Mouse (Mus musculus) small intestine, adult 2 months (tissue): ENCODE data around the gene Qrich2. TPM values are rescaled to one million over a fixed set of nuclear protein-coding genes. Genes with fewer than 3 reads are reported as not detected.

ENCODE experiments used
- H3K27ac ChIP-seq: fragments of 200-500 bp; 2 replicates; pipeline ENCODE4 v1.5.1; 2012; ENCODE audit warnings: low read depth, low read length, control low read depth, inconsistent platforms; ENCODE audit not compliant: insufficient read depth
- H3K27me3 ChIP-seq: fragments of 200-500 bp; 2 replicates; pipeline ENCODE4 v1.6.1; 2012; ENCODE audit warnings: mild to moderate bottlenecking, moderate library complexity, low read length, inconsistent platforms; ENCODE audit not compliant: control insufficient read depth, insufficient read depth
- H3K36me3 ChIP-seq: fragments of 200-500 bp; 2 replicates; pipeline ENCODE4 v1.6.1; 2012; ENCODE audit warnings: mild to moderate bottlenecking, low read length, control low read depth, inconsistent platforms; ENCODE audit not compliant: control insufficient read depth, insufficient read depth
- H3K4me1 ChIP-seq: fragments of 200-500 bp; 2 replicates; pipeline ENCODE4 v1.6.1; 2012; ENCODE audit warnings: low read length, inconsistent platforms, mixed read lengths; ENCODE audit not compliant: control insufficient read depth, insufficient read depth, insufficient read length
- H3K4me3 ChIP-seq: fragments of 200-500 bp; 2 replicates; pipeline ENCODE4 v1.5.1; 2012; ENCODE audit warnings: low read depth, mild to moderate bottlenecking, control low read depth, inconsistent platforms, low read length, moderate library complexity
- CTCF ChIP-seq: fragments of 200-500 bp; IDR thresholded peaks from 2 replicates; pipeline ENCODE4 v1.5.1; 2012; ENCODE audit warnings: low read depth, mild to moderate bottlenecking, control low read depth, inconsistent platforms, low read length, moderate library complexity, mixed read lengths; ENCODE audit not compliant: insufficient replicate concordance, insufficient read length; ENCODE audit errors: extremely low read depth
- POLR2A ChIP-seq: fragments of 200-500 bp; IDR thresholded peaks from 2 replicates; pipeline ENCODE4 v1.6.1; 2012; ENCODE audit warnings: low read depth, mild to moderate bottlenecking, control low read depth, inconsistent platforms, low read length, moderate library complexity
- WGBS: fragments of 180-500 bp; shearing (Covaris S2); methylation state at CpG from one replicate; pipeline ENCODE4 v1.1.7; 2018; 5-methylcytosine and 5-hydroxymethylcytosine counted together
- polyA plus RNA-seq: library from polyadenylated mRNA; depleted of rRNA; stranded (reverse); fragments of >200 nt; gene quantifications from 2 replicates; pipeline ENCODE4 v1.2.3, GENCODE M21; 2012; rRNA removed

The Qrich2 gene
- polyA plus RNA-seq = 0.01 and 0.13 TPM in 2 replicates

- H3K27ac ChIP-seq = no peak within 1 kb of the TSS
- 54% methylated on average over 20 of the region's 20 CpGs for WGBS
- no peaks in the 10 kb centered on the region for H3K27me3 ChIP-seq
- no peak within 1 kb of the TSS for H3K4me3 ChIP-seq
- no peaks in the 10 kb centered on the region for H3K4me1 ChIP-seq
- TF ChIP-seq POLR2A (no peak), CTCF (no peak)
- peaks cover 15% of the 10 kb centered on the region for H3K36me3 ChIP-seq
Observed at GRCm38 (mm10) chr11:116466141-116466540, at the start of gene Qrich2. Qrich2 (minus strand) TSS chr11:116466241.

GRCm38 (mm10) chr11:116515330-116516020 lies 49.4 kb upstream of the Qrich2 start:
- no peaks in the 10 kb centered on the region for H3K36me3 ChIP-seq
- WGBS = 41% methylated on average over 24 of the region's 24 CpGs
- H3K27me3 ChIP-seq = no peaks in the 10 kb centered on the region; the same call in 1 of the 2 replicates
- TF ChIP-seq CTCF (no peak), POLR2A (no peak)
- H3K27ac ChIP-seq = no peak overlapping the region
- H3K4me3 ChIP-seq = no peak overlapping the region
- H3K4me1 ChIP-seq = no peaks in the 10 kb centered on the region

GRCm38 (mm10) chr11:116513531-116514038 lies 47.5 kb upstream of the Qrich2 start:
- Histone ChIP-seq H3K27me3 (no peaks in the 10 kb centered on the region), H3K36me3 (no peaks in the 10 kb centered on the region), H3K4me1 (no peaks in the 10 kb centered on the region), H3K4me3 (no peak overlapping the region), H3K27ac (no peak overlapping the region)
- TF ChIP-seq CTCF = no peak
- no peak for TF ChIP-seq POLR2A
- 36% methylated on average over 4 of the region's 4 CpGs for WGBS

- Histone ChIP-seq H3K27me3 (no peaks in the 10 kb centered on the region), H3K4me3 (no peak overlapping the region), H3K36me3 (no peaks in the 10 kb centered on the region), H3K4me1 (no peaks in the 10 kb centered on the region), H3K27ac (no peak overlapping the region)
- TF ChIP-seq POLR2A = no peak
- no peak for TF ChIP-seq CTCF
- WGBS = 74% methylated on average over 6 of the region's 6 CpGs
Observed at GRCm38 (mm10) chr11:116512987-116513386, 46.9 kb upstream of the Qrich2 start.

DNA sequence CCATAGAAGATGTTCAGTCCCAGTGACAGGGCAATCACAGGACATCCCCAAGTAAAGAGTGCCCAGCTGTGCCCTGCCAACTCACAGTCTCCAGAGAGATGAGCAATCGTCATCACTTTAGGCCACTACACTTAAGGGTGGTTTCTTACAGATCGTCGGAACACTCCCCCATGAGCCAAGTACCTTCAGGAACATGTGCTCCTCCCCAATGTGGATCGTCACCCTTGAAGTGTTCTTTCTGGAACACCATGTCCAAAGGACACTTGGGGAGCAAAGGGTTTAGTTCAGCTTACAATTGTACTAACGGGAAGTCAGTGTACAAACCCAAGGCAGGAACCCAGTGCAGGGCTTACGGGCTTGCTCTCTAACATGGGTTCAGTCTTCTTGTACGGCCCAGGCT lies 46.1 kb upstream of the Qrich2 start:
- WGBS = 90% methylated on average over 7 of the region's 7 CpGs
- Histone ChIP-seq H3K4me3 (no peak overlapping the region), H3K27me3 (no peaks in the 10 kb centered on the region), H3K36me3 (no peaks in the 10 kb centered on the region), H3K4me1 (no peaks in the 10 kb centered on the region), H3K27ac (no peak overlapping the region)
- TF ChIP-seq POLR2A (no peak), CTCF (no peak)

- Histone ChIP-seq H3K36me3 (no peaks in the 10 kb centered on the region), H3K27ac (no peak overlapping the region), H3K4me1 (no peaks in the 10 kb centered on the region), H3K27me3 (no peaks in the 10 kb centered on the region), H3K4me3 (no peak overlapping the region)
- WGBS = 54% methylated on average over 7 of the region's 7 CpGs
- TF ChIP-seq POLR2A (no peak), CTCF (no peak)
Observed at GRCm38 (mm10) chr11:116511301-116511868, 45.3 kb upstream of the Qrich2 start.

- Histone ChIP-seq H3K4me3 (no peak overlapping the region), H3K36me3 (no peaks in the 10 kb centered on the region), H3K4me1 (no peaks in the 10 kb centered on the region), H3K27me3 (no peaks in the 10 kb centered on the region), H3K27ac (no peak overlapping the region)
- WGBS = 72% methylated on average over 2 of the region's 2 CpGs
- TF ChIP-seq POLR2A (no peak), CTCF (no peak)
Observed at GRCm38 (mm10) chr11:116508689-116509088, 42.6 kb upstream of the Qrich2 start.
